Mouse (Mus musculus) midbrain, postnatal 0 days (tissue): Measurements from ENCODE around the gene Serinc3. TPM values are rescaled to one million over a fixed set of nuclear protein-coding genes. Genes with fewer than 3 reads are reported as not detected.
A peak's percentile ranks its signal among the peaks of the same experiment; 100 is the strongest.

Source experiments
- ATAC-seq: fragments of 200-750 bp; cut with Nextera tagmentation; 2 replicates; pipeline ENCODE4 v1.8.0; 2017; ENCODE audit warnings: moderate number of reproducible peaks, mild to moderate bottlenecking, moderate TSS enrichment, moderate library complexity; ENCODE audit not compliant: low FRiP score
- DNase-seq: peaks from one replicate; pipeline ENCODE4 v3.0.0-alpha.2; 2015; ENCODE audit warnings: low spot score
- H3K27ac ChIP-seq: fragments of 300-500 bp; sonication (generic); 2 replicates; pipeline ENCODE4 v1.5.1; 2014; ENCODE audit warnings: low read depth, mild to moderate bottlenecking, low read length, mixed read lengths
- H3K27me3 ChIP-seq: fragments of 300-500 bp; sonication (generic); 2 replicates; pipeline ENCODE4 v1.6.1; 2014; ENCODE audit warnings: low read length, control low read depth, mixed read lengths; ENCODE audit not compliant: insufficient read depth
- H3K36me3 ChIP-seq: fragments of 300-500 bp; sonication (generic); 2 replicates; pipeline ENCODE4 v1.6.1; 2014; ENCODE audit warnings: low read length, control low read depth, mixed read lengths; ENCODE audit not compliant: insufficient read depth
- H3K4me1 ChIP-seq: fragments of 300-500 bp; sonication (generic); 2 replicates; pipeline ENCODE4 v1.6.1; 2014; ENCODE audit warnings: mild to moderate bottlenecking, control low read depth, antibody characterized with exemption, low read length, mixed read lengths; ENCODE audit not compliant: insufficient read depth
- H3K4me2 ChIP-seq: fragments of 300-500 bp; sonication (generic); 2 replicates; pipeline ENCODE4 v1.6.1; 2014; ENCODE audit warnings: low read depth, mild to moderate bottlenecking, low read length, mixed read lengths; ENCODE audit not compliant: poor library complexity, severe bottlenecking
- H3K4me3 ChIP-seq: fragments of 300-500 bp; sonication (generic); 2 replicates; pipeline ENCODE4 v1.5.1; 2014; ENCODE audit warnings: low read depth, mild to moderate bottlenecking, low read length, moderate library complexity
- H3K9ac ChIP-seq: fragments of 300-500 bp; sonication (generic); replicated peaks from 2 replicates; pipeline ENCODE4 v1.6.1; 2014; ENCODE audit warnings: mild to moderate bottlenecking, low read length, moderate library complexity, mixed read lengths; ENCODE audit not compliant: poor library complexity, severe bottlenecking
- H3K9me3 ChIP-seq: fragments of 300-500 bp; sonication (generic); 2 replicates; pipeline ENCODE4 v1.6.1; 2016; ENCODE audit warnings: low read length, control low read depth
- CTCF ChIP-seq: IDR thresholded peaks from 2 replicates; pipeline ENCODE4 v1.5.1; 2016; ENCODE audit warnings: antibody characterized with exemption, mild to moderate bottlenecking
- WGBS: fragments of 180-500 bp; shearing (Covaris S2); extraction: QIAGEN DNeasy Blood & Tissue Kit; methylation state at CpG from one replicate; pipeline ENCODE4 v1.1.7; 2014; 5-methylcytosine and 5-hydroxymethylcytosine counted together
- polyA plus RNA-seq: library from polyadenylated mRNA; unstranded; fragments of >200 nt; fragmentation: Nextera tagmentation; extraction: Ambion mirVana; gene quantifications from 2 replicates; pipeline ENCODE4 v1.2.1, GENCODE M21; 2015
- total RNA-seq: library from RNA; depleted of rRNA; stranded (reverse); fragments of >200 nt; gene quantifications from 2 replicates; pipeline ENCODE4 v1.2.3, GENCODE M21; 2014

The Serinc3 gene
- total and polyA plus RNA-seq, 2 experiments from 2014 or later: 35.9 to 96.1 TPM

DNA sequence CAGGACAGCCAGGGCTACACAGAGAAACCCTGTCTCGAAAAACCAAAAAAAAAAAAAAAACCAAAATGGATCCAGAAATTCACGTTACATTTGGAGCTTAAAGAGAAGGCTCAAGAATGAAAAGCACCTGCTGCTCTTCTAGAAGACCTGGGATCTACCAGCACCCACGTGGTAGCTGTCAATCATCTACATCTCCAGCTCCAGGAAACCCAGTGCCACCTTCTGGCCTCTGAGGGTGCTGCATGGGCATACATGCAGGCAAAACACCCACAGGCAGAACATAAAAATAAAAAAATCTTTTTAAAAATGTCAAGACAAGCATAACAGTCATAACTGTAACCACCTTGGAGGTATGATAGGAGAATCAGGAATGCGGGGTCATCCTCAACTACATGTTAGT lies 47.3 kb downstream of the Serinc3 start:
- Histone ChIP-seq H3K4me1 (peaks cover 3% of the 10 kb centered on the region; the same call in 1 of the 2 replicates), H3K4me2 (no peak overlapping the region), H3K36me3 (no peaks in the 10 kb centered on the region), H3K9ac (no peak overlapping the region), H3K9me3 (no peaks in the 10 kb centered on the region), H3K4me3 (no peak overlapping the region), H3K27ac (no peak overlapping the region), H3K27me3 (no peaks in the 10 kb centered on the region)
- DNase-seq: peak; percentile 59
- ATAC-seq: no peak
- WGBS: 52% methylated on average over 4 of the region's 4 CpGs
- peak; percentile 75 for TF ChIP-seq CTCF

DNA sequence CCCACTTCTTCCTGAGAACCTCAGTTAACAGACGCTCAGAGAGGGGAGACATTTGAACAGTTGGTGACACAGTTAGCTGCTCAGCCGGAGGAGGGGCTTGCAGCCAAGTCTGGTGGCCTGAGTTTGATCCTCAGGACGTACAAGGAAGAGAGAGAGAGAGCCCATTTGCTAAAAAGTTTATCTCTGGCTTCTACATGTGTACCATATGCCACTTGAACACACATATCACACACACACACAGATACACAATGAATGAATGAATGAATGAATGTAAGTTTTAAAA lies 48.1 kb downstream of the Serinc3 start:
- no peak overlapping the region for H3K27ac ChIP-seq
- no peak overlapping the region for H3K4me3 ChIP-seq
- H3K4me2 ChIP-seq: no peak overlapping the region
- no peak for DNase-seq
- H3K36me3 ChIP-seq: no peaks in the 10 kb centered on the region
- WGBS: 75% methylated on average over 3 of the region's 3 CpGs
- H3K4me1 ChIP-seq: peaks cover 3% of the 10 kb centered on the region; the same call in 1 of the 2 replicates
- no peaks in the 10 kb centered on the region for H3K27me3 ChIP-seq
- H3K9ac ChIP-seq: no peak overlapping the region
- ATAC-seq: no peak
- no peak for TF ChIP-seq CTCF
- no peaks in the 10 kb centered on the region for H3K9me3 ChIP-seq

DNA sequence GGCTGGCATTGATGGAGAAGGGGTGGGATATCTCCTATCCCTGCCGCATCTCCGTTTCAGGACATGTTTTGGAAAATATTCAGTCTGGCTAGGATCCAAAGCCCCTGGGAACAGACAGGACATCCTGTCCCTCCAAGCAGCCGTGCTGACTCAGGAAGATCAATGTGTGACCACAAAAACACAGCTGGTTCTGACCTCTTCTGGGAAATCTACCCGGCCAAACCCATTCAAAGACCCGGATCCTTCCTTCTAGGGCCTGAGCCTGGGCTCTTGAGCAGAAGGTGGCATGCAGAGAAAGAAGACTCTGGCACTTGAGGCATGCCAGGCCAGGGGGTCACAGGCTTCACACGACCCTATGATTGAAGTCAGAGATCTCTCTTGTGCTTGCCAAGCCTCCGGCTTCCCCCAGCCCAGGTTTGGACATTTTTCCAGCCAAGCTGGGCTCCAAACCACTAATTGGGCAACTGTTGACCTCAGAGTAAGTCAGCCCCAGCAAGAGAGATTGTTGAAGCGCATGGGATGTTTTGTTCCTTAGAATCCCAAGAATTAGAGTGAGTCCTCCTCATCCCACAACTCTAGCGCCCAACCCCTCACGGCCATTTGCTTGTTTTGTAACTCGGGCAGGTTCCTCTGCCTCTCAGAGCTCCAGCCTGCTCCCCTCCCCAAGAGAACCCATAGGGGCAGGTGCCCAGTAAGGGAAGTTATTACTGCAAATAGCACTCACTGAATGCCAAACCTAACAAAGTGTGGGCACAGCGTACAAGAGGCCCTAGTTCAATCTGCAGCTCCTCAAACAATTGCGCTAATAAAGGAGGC lies 48.7 kb downstream of the Serinc3 start:
- H3K27me3 ChIP-seq: no peaks in the 10 kb centered on the region
- DNase-seq (peak; percentile 14), ATAC-seq (no peak)
- 75% methylated on average over 13 of the region's 13 CpGs for WGBS
- no peaks in the 10 kb centered on the region for H3K4me1 ChIP-seq
- H3K27ac ChIP-seq: no peak overlapping the region
- H3K36me3 ChIP-seq: no peaks in the 10 kb centered on the region
- H3K9me3 ChIP-seq: no peaks in the 10 kb centered on the region
- H3K4me3 ChIP-seq: no peak overlapping the region
- no peak overlapping the region for H3K4me2 ChIP-seq
- no peak for TF ChIP-seq CTCF
- no peak overlapping the region for H3K9ac ChIP-seq

DNA sequence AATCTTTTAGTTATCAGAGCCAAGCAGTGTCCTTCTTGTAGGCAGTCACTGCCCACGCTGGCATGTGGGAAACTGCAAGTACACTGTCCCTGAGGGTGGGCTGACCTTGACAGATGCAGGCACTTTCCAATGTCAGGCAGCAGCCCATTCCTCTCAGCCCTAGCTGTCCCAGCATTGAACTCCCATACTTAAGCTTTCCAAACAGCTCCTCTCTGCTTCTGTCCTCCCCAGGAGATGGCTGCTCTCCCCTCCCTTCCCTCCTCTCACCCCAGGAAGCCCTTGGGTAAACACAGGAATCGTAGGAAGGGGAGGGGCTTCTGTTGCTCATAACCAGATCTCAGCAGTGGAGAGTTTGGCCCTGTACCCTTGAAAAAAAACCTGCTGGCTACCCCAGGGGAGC lies 49.8 kb downstream of the Serinc3 start:
- H3K27ac ChIP-seq: no peak overlapping the region
- H3K4me1 ChIP-seq: no peaks in the 10 kb centered on the region
- H3K27me3 ChIP-seq: no peaks in the 10 kb centered on the region
- H3K9ac ChIP-seq: no peak overlapping the region
- DNase-seq: no peak
- no peak for TF ChIP-seq CTCF
- H3K36me3 ChIP-seq: no peaks in the 10 kb centered on the region
- H3K4me2 ChIP-seq: no peak overlapping the region
- 25% methylated on average over 2 of the region's 2 CpGs for WGBS
- H3K9me3 ChIP-seq: no peaks in the 10 kb centered on the region
- no peak for ATAC-seq
- no peak overlapping the region for H3K4me3 ChIP-seq

DNA sequence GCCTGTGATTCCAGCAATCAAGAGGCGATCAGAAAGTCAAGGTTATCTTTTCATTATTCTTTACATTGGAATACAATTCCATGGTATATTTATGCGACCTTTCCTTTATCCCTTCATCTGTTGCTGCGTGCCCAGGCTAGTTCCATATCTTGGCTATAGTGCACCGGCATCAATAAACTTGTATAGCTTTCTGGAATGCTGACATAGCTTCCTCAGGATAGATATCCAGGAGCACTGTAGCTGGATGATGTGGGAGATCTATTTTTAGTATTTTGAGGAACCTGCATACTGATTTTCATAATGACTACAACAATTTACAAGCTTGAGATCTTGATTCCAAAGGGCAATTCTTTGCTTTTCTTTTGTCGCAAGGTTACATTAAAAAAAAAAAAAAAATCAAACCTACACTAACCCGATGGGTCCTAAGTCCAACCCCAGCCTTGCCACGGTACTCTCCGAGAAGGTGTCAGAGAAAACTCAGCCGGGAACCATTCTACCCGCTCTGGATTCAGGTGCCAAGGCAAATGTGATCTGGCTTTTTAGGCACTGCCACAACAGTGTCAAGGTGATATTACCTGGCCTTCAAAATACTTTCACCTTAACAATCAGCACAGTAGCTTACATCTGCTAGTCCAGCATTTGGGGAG lies 51.2 kb downstream of the Serinc3 start:
- H3K4me2 ChIP-seq: no peak overlapping the region
- no peaks in the 10 kb centered on the region for H3K27me3 ChIP-seq
- no peak for DNase-seq
- no peaks in the 10 kb centered on the region for H3K4me1 ChIP-seq
- H3K36me3 ChIP-seq: no peaks in the 10 kb centered on the region
- no peak overlapping the region for H3K9ac ChIP-seq
- H3K9me3 ChIP-seq: no peaks in the 10 kb centered on the region
- H3K4me3 ChIP-seq: no peak overlapping the region
- no peak for TF ChIP-seq CTCF
- WGBS: 87% methylated on average over 10 of the region's 10 CpGs
- H3K27ac ChIP-seq: no peak overlapping the region
- ATAC-seq: no peak

DNA sequence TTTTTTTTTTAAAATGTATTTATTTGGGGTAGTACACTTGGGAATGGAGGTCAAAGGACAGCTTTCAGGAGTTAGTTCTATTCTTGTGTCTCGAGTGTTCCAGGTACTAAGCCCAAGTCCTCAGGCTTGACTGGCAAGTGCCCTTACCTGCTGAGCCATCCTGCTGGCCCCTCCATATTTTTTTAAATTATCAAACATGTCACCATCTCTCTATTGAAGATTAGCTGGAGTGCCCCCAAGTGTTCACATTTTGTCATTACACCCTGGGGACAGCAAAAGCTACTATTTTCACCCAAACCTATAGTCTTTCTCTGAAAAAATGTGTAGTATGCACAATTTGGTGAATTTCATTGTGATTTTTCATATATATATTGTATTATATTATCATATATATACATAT lies 52.8 kb downstream of the Serinc3 start:
- Histone ChIP-seq H3K4me2 (no peak overlapping the region), H3K36me3 (no peaks in the 10 kb centered on the region), H3K4me1 (no peaks in the 10 kb centered on the region), H3K27ac (no peak overlapping the region), H3K27me3 (no peaks in the 10 kb centered on the region), H3K4me3 (no peak overlapping the region), H3K9ac (no peak overlapping the region), H3K9me3 (no peaks in the 10 kb centered on the region)
- peak; percentile 63 for TF ChIP-seq CTCF
- ATAC-seq (no peak), DNase-seq (peak; percentile 43)
- 84% methylated on average over 1 of the region's 1 CpGs for whole genome bisulfite sequencing
